Mouse (Mus musculus) ES-E14 (cell line): ENCODE results near the gene Kcnk4.

Experiments
- CHD2 ChIP-seq: IDR thresholded peaks from 2 replicates; pipeline ENCODE4 v1.6.1; 2014; ENCODE audit warnings: mild to moderate bottlenecking, low read depth, low read length, inconsistent platforms
- HCFC1 ChIP-seq: IDR thresholded peaks from 2 replicates; pipeline ENCODE4 v1.6.1; 2012; ENCODE audit warnings: low read length, inconsistent platforms, borderline replicate concordance; ENCODE audit not compliant: insufficient read depth
- MAFK ChIP-seq: IDR thresholded peaks from 2 replicates; pipeline ENCODE4 v1.6.1; 2014; ENCODE audit warnings: mild to moderate bottlenecking, low read depth, low read length, inconsistent platforms; ENCODE audit not compliant: insufficient read depth
- ZNF384 ChIP-seq: IDR thresholded peaks from 2 replicates; pipeline ENCODE4 v1.6.1; 2012; ENCODE audit warnings: low read depth, low read length, inconsistent platforms

GRCm38 (mm10) chr19:6925611-6926329, 8.5 kb downstream of the Kcnk4 start:
- TF ChIP-seq CHD2 (no peak), ZNF384 (no peak), HCFC1 (no peak), MAFK (no peak)
